ENCODE assay signal across 8 mouse cellular contexts in genomic region chr4:141247776-141248613, GRCm38 (mm10). TPM values are rescaled to one million over a fixed set of nuclear protein-coding genes. Genes with fewer than 3 reads are reported as not detected.
A peak's percentile ranks its signal among the peaks of the same experiment; 100 is the strongest.
DNase-seq lines count a peak whose midpoint lies in the region; ATAC-seq and TF ChIP-seq lines count a peak whose summit lies in the region.

No protein-coding gene starts in this region.

- TF ChIP-seq CTCF in gastrocnemius, adult 2 months (IDR thresholded peaks at IDR 0.05): no peak
- no peak for TF ChIP-seq CTCF in forebrain, postnatal 0 days (IDR thresholded peaks at IDR 0.05; ENCODE audit: low read depth)
- TF ChIP-seq CTCF in midbrain, postnatal 0 days (IDR thresholded peaks at IDR 0.05): no peak
- TF ChIP-seq CTCF in thymus, adult 2 months (IDR thresholded peaks at IDR 0.05; ENCODE audit: borderline replicate concordance, control insufficient read depth, extremely low read depth, insufficient read depth, low read length, poor library complexity): no peak

- H3K27ac ChIP-seq in gastrocnemius, adult 2 months: no peak overlapping the region
- no peak overlapping the region for H3K27ac ChIP-seq in forebrain, postnatal 0 days (ENCODE audit: low read depth, low read length)
- no peak overlapping the region for H3K27ac ChIP-seq in midbrain, postnatal 0 days (ENCODE audit: low read depth, low read length)
- no peak overlapping the region for H3K27ac ChIP-seq in thymus, adult 2 months (ENCODE audit: control insufficient read depth, insufficient read depth, low read length)

- no peak for TF ChIP-seq POLR2A in thymus, adult 2 months (IDR thresholded peaks at IDR 0.05; ENCODE audit: control insufficient read depth, extremely low read depth, insufficient read depth, low read length, poor library complexity)

- H3K4me1 ChIP-seq in forebrain, postnatal 0 days (ENCODE audit: insufficient read depth): peaks cover 6% of the 10 kb centered on the region
- H3K4me1 ChIP-seq in midbrain, postnatal 0 days (ENCODE audit: insufficient read depth, low read length): 0 out of 2 replicates have a peak, but pooled peaks cover 7% of the 10 kb centered on the region
- H3K4me1 ChIP-seq in thymus, adult 2 months (replicated peaks; ENCODE audit: control insufficient read depth, insufficient read depth, low read length): no peaks in the 10 kb centered on the region

- peak; percentile 23; the same call in 1 of the 2 replicates for ATAC-seq in forebrain, postnatal 0 days
- 0 out of 2 replicates have a peak, but pooled peaks have one; percentile 17 for ATAC-seq in midbrain, postnatal 0 days (ENCODE audit: low FRiP score)

- under 1% methylated on average over 58 of the region's 60 CpGs for WGBS in forebrain, postnatal 0 days
- 1% methylated on average over 58 of the region's 60 CpGs for WGBS in midbrain, postnatal 0 days
- 4% methylated on average over 60 of the region's 60 CpGs for WGBS in thymus, adult 2 months

- intact Hi-C loops in gastrocnemius, adult 2 months (cut with DNase I): no loop called here

- H3K36me3 ChIP-seq in forebrain, postnatal 0 days (ENCODE audit: insufficient read depth): no peaks in the 10 kb centered on the region
- H3K36me3 ChIP-seq in midbrain, postnatal 0 days (ENCODE audit: insufficient read depth, low read length): no peaks in the 10 kb centered on the region
- H3K36me3 ChIP-seq in thymus, adult 2 months (ENCODE audit: control insufficient read depth, insufficient read depth, low read length): no peaks in the 10 kb centered on the region

- peak; percentile 53 for DNase-seq in gastrocnemius, adult 2 months
- no peak for DNase-seq in gastrocnemius, postnatal 25 days
- peak; percentile 82 for DNase-seq in Muller cell, postnatal 12 days (ENCODE audit: inconsistent ontology term)
- peak; percentile 56 for DNase-seq in forebrain, postnatal 0 days
- DNase-seq in kidney, postnatal 36 days: peak; percentile 23 to 47
- no peak for DNase-seq in midbrain, postnatal 0 days (ENCODE audit: low spot score)
- DNase-seq in testis, postnatal 14 days (ENCODE audit: low spot score): no peak
- no peak for DNase-seq in thymus, adult 2 months

- H3K9me3 ChIP-seq in forebrain, postnatal 0 days (ENCODE audit: low read length): no peaks in the 10 kb centered on the region
- no peaks in the 10 kb centered on the region for H3K9me3 ChIP-seq in midbrain, postnatal 0 days (ENCODE audit: low read length)

- peak overlapping the region; percentile 43; the same call in 1 of the 2 replicates for H3K9ac ChIP-seq in forebrain, postnatal 0 days
- H3K9ac ChIP-seq in midbrain, postnatal 0 days (replicated peaks; ENCODE audit: low read length, poor library complexity, severe bottlenecking): 0 out of 2 replicates have a peak overlapping the region, but pooled peaks have one; percentile 13

- peak overlapping the region; percentile 52 for H3K4me2 ChIP-seq in forebrain, postnatal 0 days (ENCODE audit: low read depth)
- H3K4me2 ChIP-seq in midbrain, postnatal 0 days (ENCODE audit: low read depth, low read length, poor library complexity, severe bottlenecking): peak overlapping the region; percentile 52

- H3K4me3 ChIP-seq in gastrocnemius, adult 2 months: peak overlapping the region; percentile 61
- H3K4me3 ChIP-seq in forebrain, postnatal 0 days (ENCODE audit: low read depth, low read length): peak overlapping the region; percentile 37
- H3K4me3 ChIP-seq in midbrain, postnatal 0 days (ENCODE audit: low read depth, low read length): peak overlapping the region; percentile 36
- H3K4me3 ChIP-seq in thymus, adult 2 months (ENCODE audit: control insufficient read depth, insufficient read depth, low read length): no peak overlapping the region

- peaks cover 24% of the 10 kb centered on the region for H3K27me3 ChIP-seq in forebrain, postnatal 0 days (ENCODE audit: insufficient read depth, low read length)
- peaks cover 29% of the 10 kb centered on the region for H3K27me3 ChIP-seq in midbrain, postnatal 0 days (ENCODE audit: insufficient read depth, low read length)
- peaks cover 6% of the 10 kb centered on the region; the same call in 1 of the 2 replicates for H3K27me3 ChIP-seq in thymus, adult 2 months (ENCODE audit: control insufficient read depth, insufficient read depth, low read length)

RNA-seq across cellular contexts. Expression of gene Arhgef19, which starts 8.7 kb away (rescaled TPM):
- total RNA-seq in gastrocnemius, adult 2 months (2021): under 1 TPM; 0.31 to 0.33 TPM
- total RNA-seq in gastrocnemius, postnatal 25 days (2021): under 1 TPM; 0.74 to 0.83 TPM
- 0.95 and 1.6 TPM in 2 replicates for total RNA-seq in forebrain, postnatal 0 days (2014; rRNA removed)
- polyA plus RNA-seq in forebrain, postnatal 0 days (2015; fragmentation: Nextera tagmentation; extraction: Ambion mirVana): 0.52 and 0.90 TPM in 2 replicates
- total RNA-seq in midbrain, postnatal 0 days (2014; rRNA removed): 0.76 and 1.3 TPM in 2 replicates
- 1.1 and 1.3 TPM in 2 replicates for polyA plus RNA-seq in midbrain, postnatal 0 days (2015; fragmentation: Nextera tagmentation; extraction: Ambion mirVana)
- 2.6 and 2.8 TPM in 2 replicates for polyA plus RNA-seq in thymus, adult 2 months (2012; rRNA removed)

RNA-seq across cellular contexts. Expression of gene Rsg1, which starts 34.2 kb away (rescaled TPM):
- not detected for total RNA-seq in gastrocnemius, adult 2 months (2021)
- under 1 TPM in 1 of 2 experiments, not detected in 1; 0.27 TPM for total RNA-seq in gastrocnemius, postnatal 25 days (2021)
- total RNA-seq in forebrain, postnatal 0 days (2014; rRNA removed): 4.5 and 6.9 TPM in 2 replicates
- polyA plus RNA-seq in forebrain, postnatal 0 days (2015; fragmentation: Nextera tagmentation; extraction: Ambion mirVana): 3.7 and 5.2 TPM in 2 replicates
- 4.6 and 6.0 TPM in 2 replicates for total RNA-seq in midbrain, postnatal 0 days (2014; rRNA removed)
- 5.2 and 5.3 TPM in 2 replicates for polyA plus RNA-seq in midbrain, postnatal 0 days (2015; fragmentation: Nextera tagmentation; extraction: Ambion mirVana)
- 3.5 and 3.6 TPM in 2 replicates for polyA plus RNA-seq in thymus, adult 2 months (2012; rRNA removed)

RNA-seq across cellular contexts. Expression of gene Epha2, which starts 53.0 kb away (rescaled TPM):
- 1 to 10 TPM; 1.8 to 2.6 TPM for total RNA-seq in gastrocnemius, adult 2 months (2021)
- total RNA-seq in gastrocnemius, postnatal 25 days (2021): 1 to 10 TPM; 1.3 to 2.0 TPM
- 1.2 and 1.4 TPM in 2 replicates for total RNA-seq in forebrain, postnatal 0 days (2014; rRNA removed)
- polyA plus RNA-seq in forebrain, postnatal 0 days (2015; fragmentation: Nextera tagmentation; extraction: Ambion mirVana): 0.33 and 0.39 TPM in 2 replicates
- total RNA-seq in midbrain, postnatal 0 days (2014; rRNA removed): 3.1 and 3.2 TPM in 2 replicates
- 0.27 and 0.30 TPM in 2 replicates for polyA plus RNA-seq in midbrain, postnatal 0 days (2015; fragmentation: Nextera tagmentation; extraction: Ambion mirVana)
- 3.6 and 3.9 TPM in 2 replicates for polyA plus RNA-seq in thymus, adult 2 months (2012; rRNA removed)

Comparison
In these comparisons a context has a peak if more than half of its experiments do, and no peak if none do; other contexts are left out.
1. DNase-seq: peak in gastrocnemius, adult 2 months (single experiment), Muller cell, postnatal 12 days (single experiment), forebrain, postnatal 0 days (single experiment) and kidney, postnatal 36 days (2 of 2); none in gastrocnemius, postnatal 25 days (single experiment), midbrain, postnatal 0 days (single experiment), testis, postnatal 14 days (single experiment) and thymus, adult 2 months (single experiment).